Comparison of ENCODE assay signal across 13 mouse cellular contexts in the genomic region with DNA sequence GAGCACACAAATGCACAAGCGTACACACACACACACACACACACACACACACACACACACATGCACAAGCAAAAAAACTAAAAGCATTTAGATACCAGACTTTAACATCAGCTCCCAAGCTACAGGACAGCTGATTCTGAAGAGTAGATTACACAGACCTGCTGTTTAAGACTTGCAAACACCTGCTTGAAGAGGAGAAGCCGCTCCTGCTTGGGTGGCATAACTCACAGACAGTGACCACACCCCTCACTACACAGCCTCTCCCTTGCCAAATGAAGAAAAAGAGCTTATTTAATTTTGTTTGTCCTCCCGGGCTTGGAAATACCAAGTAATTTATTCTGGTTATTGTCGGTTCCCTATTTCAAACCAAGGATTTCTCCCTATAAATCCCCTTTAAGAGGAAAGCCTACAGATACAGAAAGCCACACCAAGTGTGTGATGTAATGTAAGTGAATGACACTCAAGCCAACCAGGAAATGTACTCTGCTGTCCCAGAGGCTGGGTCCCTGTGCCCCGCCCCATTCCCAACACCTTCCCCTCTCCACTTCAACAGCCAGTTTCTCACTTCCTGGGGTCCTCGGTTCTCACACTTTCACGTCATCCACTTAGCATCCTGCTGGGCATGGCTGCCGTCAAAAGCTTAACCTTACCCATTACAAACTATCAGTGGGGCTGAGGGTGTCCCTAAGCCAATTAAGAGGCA. TPM values are rescaled to one million over a fixed set of nuclear protein-coding genes. Genes with fewer than 3 reads are reported as not detected.
DNase-seq lines count a peak whose midpoint lies in the region; ATAC-seq lines count a peak whose summit lies in the region.
"Had no signal": no experiment of that assay in that cellular context is flagged by ENCODE, and none has a peak within 500 bp of the region (broad histone marks: within the 10 kb centered on the region; RNA-seq: fewer than 3 reads in every experiment).

No protein-coding gene starts in this region.

- no peak for ATAC-seq in hindbrain, embryonic 16.5 days
- no peak for ATAC-seq in hindbrain, embryonic 12.5 days (ENCODE audit: low FRiP score)
- no peak for ATAC-seq in limb, embryonic 11.5 days (ENCODE audit: insufficient number of reproducible peaks, low FRiP score, low TSS enrichment, low read depth)
- no peak for ATAC-seq in inflammation-experienced regulatory T-cells, adult 6 months
- no peak for ATAC-seq in megakaryocyte progenitor cell, adult 5-6 weeks (replicated peaks; ENCODE audit: poor library complexity)

- H3K4me3 ChIP-seq in hindbrain, embryonic 10.5 days, result no peak overlapping the region
- H3K4me3 ChIP-seq in hindbrain, embryonic 16.5 days (ENCODE audit: low read length), result no peak overlapping the region
- no peak overlapping the region for H3K4me3 ChIP-seq in hindbrain, embryonic 12.5 days
- H3K4me3 ChIP-seq in limb, embryonic 11.5 days (ENCODE audit: low read depth, low read length), result no peak overlapping the region
- H3K4me3 ChIP-seq: heart, adult 2 months; hindbrain, embryonic 15.5 days; stomach, embryonic 15.5 days had no signal

- H3K9me3 ChIP-seq in hindbrain, embryonic 10.5 days, result 0 out of 2 replicates have a peak, but pooled peaks cover 3% of the 10 kb centered on the region
- no peaks in the 10 kb centered on the region for H3K9me3 ChIP-seq in hindbrain, embryonic 16.5 days (ENCODE audit: control insufficient read depth, low read length)
- no peaks in the 10 kb centered on the region for H3K9me3 ChIP-seq in hindbrain, embryonic 12.5 days (replicated peaks)
- H3K9me3 ChIP-seq in limb, embryonic 11.5 days (ENCODE audit: control insufficient read depth, low read length), result no peaks in the 10 kb centered on the region; the same call in 1 of the 2 replicates
- H3K9me3 ChIP-seq: hindbrain, embryonic 15.5 days; stomach, embryonic 15.5 days had no signal

- peaks cover 22% of the 10 kb centered on the region for H3K4me1 ChIP-seq in hindbrain, embryonic 10.5 days (replicated peaks)
- peaks cover 3% of the 10 kb centered on the region for H3K4me1 ChIP-seq in hindbrain, embryonic 16.5 days (ENCODE audit: control insufficient read depth, insufficient read depth, low read depth, low read length)
- peaks cover 16% of the 10 kb centered on the region; the same call in 1 of the 2 replicates for H3K4me1 ChIP-seq in hindbrain, embryonic 12.5 days
- peaks cover 22% of the 10 kb centered on the region for H3K4me1 ChIP-seq in limb, embryonic 11.5 days (ENCODE audit: control insufficient read depth, insufficient read depth, low read length)

- H3K27ac ChIP-seq in hindbrain, embryonic 10.5 days, result 0 out of 2 replicates have a peak overlapping the region, but pooled peaks have one; percentile 70
- H3K27ac ChIP-seq in hindbrain, embryonic 16.5 days (ENCODE audit: low read depth, low read length), result no peak overlapping the region
- peak overlapping the region; percentile 79 for H3K27ac ChIP-seq in hindbrain, embryonic 12.5 days
- peak overlapping the region; percentile 55; the same call in 1 of the 2 replicates for H3K27ac ChIP-seq in limb, embryonic 11.5 days (replicated peaks; ENCODE audit: low read depth, low read length)
- H3K27ac ChIP-seq: heart, adult 2 months; stomach, embryonic 15.5 days had no signal

- no peaks in the 10 kb centered on the region for H3K27me3 ChIP-seq in hindbrain, embryonic 10.5 days (ENCODE audit: insufficient read depth, poor library complexity, severe bottlenecking)
- no peaks in the 10 kb centered on the region for H3K27me3 ChIP-seq in hindbrain, embryonic 16.5 days (replicated peaks; ENCODE audit: control insufficient read depth, insufficient read depth, low read length)
- H3K27me3 ChIP-seq in hindbrain, embryonic 12.5 days, result no peaks in the 10 kb centered on the region
- no peaks in the 10 kb centered on the region for H3K27me3 ChIP-seq in limb, embryonic 11.5 days (ENCODE audit: control insufficient read depth, insufficient read depth, low read length)
- H3K27me3 ChIP-seq: hindbrain, embryonic 15.5 days; stomach, embryonic 15.5 days had no signal

- H3K4me2 ChIP-seq in hindbrain, embryonic 16.5 days (ENCODE audit: low read length), result no peak overlapping the region
- H3K4me2 ChIP-seq in hindbrain, embryonic 12.5 days (replicated peaks), result no peak overlapping the region
- no peak overlapping the region for H3K4me2 ChIP-seq in limb, embryonic 11.5 days (ENCODE audit: low read depth, severe bottlenecking)
- H3K4me2 ChIP-seq: hindbrain, embryonic 15.5 days; stomach, embryonic 15.5 days had no signal

- no peak overlapping the region for H3K9ac ChIP-seq in hindbrain, embryonic 16.5 days (ENCODE audit: low read depth, low read length)
- no peak overlapping the region for H3K9ac ChIP-seq in hindbrain, embryonic 12.5 days
- no peak overlapping the region for H3K9ac ChIP-seq in limb, embryonic 11.5 days (ENCODE audit: low read length)
- H3K9ac ChIP-seq: hindbrain, embryonic 15.5 days; stomach, embryonic 15.5 days had no signal

- no peaks in the 10 kb centered on the region for H3K36me3 ChIP-seq in hindbrain, embryonic 10.5 days
- H3K36me3 ChIP-seq in hindbrain, embryonic 16.5 days (ENCODE audit: control insufficient read depth, insufficient read depth, low read length), result no peaks in the 10 kb centered on the region
- no peaks in the 10 kb centered on the region for H3K36me3 ChIP-seq in hindbrain, embryonic 12.5 days
- H3K36me3 ChIP-seq in limb, embryonic 11.5 days (ENCODE audit: control insufficient read depth, insufficient read depth, low read length), result no peaks in the 10 kb centered on the region
- H3K36me3 ChIP-seq: hindbrain, embryonic 15.5 days; stomach, embryonic 15.5 days had no signal

- DNase-seq in hindbrain, embryonic 10.5 days (ENCODE audit: low spot score), result no peak
- DNase-seq in ES-CJ7 (ENCODE audit: low read depth, low spot score), result peak; percentile 38
- no peak for DNase-seq in limb, embryonic 11.5 days (ENCODE audit: low spot score)
- DNase-seq in kidney, adult 8-10 months, result no peak
- DNase-seq: gastrocnemius, postnatal 10 days; layer of hippocampus, postnatal 36 days had no signal

- whole genome bisulfite sequencing in hindbrain, embryonic 10.5 days, result 70% methylated on average over 8 of the region's 8 CpGs
- 75% methylated on average over 8 of the region's 8 CpGs for WGBS in hindbrain, embryonic 16.5 days
- 69% methylated on average over 8 of the region's 8 CpGs for WGBS in hindbrain, embryonic 12.5 days
- WGBS in limb, embryonic 11.5 days, result 55% methylated on average over 8 of the region's 8 CpGs

RNA-seq across cellular contexts. Expression of a gene that starts 40.1 kb away (rescaled TPM):
- 4.4 and 4.9 TPM in 2 replicates for polyA plus RNA-seq in hindbrain, embryonic 10.5 days (2016; fragmentation: Nextera tagmentation; extraction: Ambion mirVana)
- 3.6 and 7.5 TPM in 2 replicates for polyA plus RNA-seq in hindbrain, embryonic 16.5 days (2015; fragmentation: Nextera tagmentation; extraction: Ambion mirVana)
- polyA plus RNA-seq in hindbrain, embryonic 12.5 days (2016; fragmentation: Nextera tagmentation; extraction: Ambion mirVana), result 10.6 and 12.0 TPM in 2 replicates
- 8.3 and 8.4 TPM in 2 replicates for polyA plus RNA-seq in limb, embryonic 11.5 days (2014; fragmentation: Nextera tagmentation; extraction: Ambion mirVana)
- 1 to 10 TPM; 1.3 to 2.1 (median 1.6) TPM for polyA plus RNA-seq in inflammation-experienced regulatory T-cells, adult 6 months (2017; shearing (Covaris generic))
- 5.6 and 6.2 TPM in 2 replicates for total RNA-seq in megakaryocyte progenitor cell, adult 5-6 weeks (2015)
- total RNA-seq in megakaryocyte progenitor cell, adult 5-6 weeks (2017), result 4.4 and 7.5 TPM in 2 replicates
